Mouse (Mus musculus): Measurements from ENCODE around the gene Hmgcs1. TPM values are rescaled to one million over a fixed set of nuclear protein-coding genes. Genes with fewer than 3 reads are reported as not detected.
"Not testable (repeated sequence)": the region's sequence is repeated elsewhere in the genome, so short reads cannot be mapped to it uniquely, and the experiment has no call there.

Gene Hmgcs1
- polyA plus RNA-seq, 1 experiment from 2014 or later, result 516 TPM

GRCm38 (mm10) chr13:119695676-119696075 lies 5.5 kb downstream of the Hmgcs1 start:
- no peak overlapping the region for H3K4me3 ChIP-seq (ENCODE audit: low read depth, low read length)
- WGBS, result 75% methylated on average over 4 of the region's 4 CpGs

GRCm38 (mm10) chr13:119696496-119696895 lies 6.3 kb downstream of the Hmgcs1 start:
- no peaks in the 10 kb centered on the region for H3K27me3 ChIP-seq (ENCODE audit: control insufficient read depth, insufficient read depth, low read length)
- H3K9me3 ChIP-seq (ENCODE audit: control insufficient read depth, low read length), result no peaks in the 10 kb centered on the region
- peaks cover 12% of the 10 kb centered on the region for H3K36me3 ChIP-seq (ENCODE audit: control insufficient read depth, insufficient read depth, low read length)
- H3K27ac ChIP-seq (ENCODE audit: low read depth, low read length), result no peak overlapping the region
- no peak overlapping the region for H3K4me3 ChIP-seq (ENCODE audit: low read depth, low read length)
- H3K4me2 ChIP-seq, result no peak overlapping the region
- DNase-seq (ENCODE audit: low spot score, missing footprints) (no peak), ATAC-seq (ENCODE audit: low FRiP score) (no peak)
- WGBS, result 64% methylated on average over 1 of the region's 1 CpGs
- peaks cover 18% of the 10 kb centered on the region for H3K4me1 ChIP-seq (ENCODE audit: control insufficient read depth, insufficient read depth, low read length)
- H3K9ac ChIP-seq (ENCODE audit: low read length), result no peak overlapping the region

More at GRCm38 (mm10) chr13:119695676-119696075, 5.5 kb downstream of the Hmgcs1 start:
- 0 out of 2 replicates have a peak overlapping the region, but pooled peaks have one; percentile 4 for H3K4me2 ChIP-seq
- H3K9me3 ChIP-seq (ENCODE audit: control insufficient read depth, low read length), result no peaks in the 10 kb centered on the region
- no peaks in the 10 kb centered on the region for H3K27me3 ChIP-seq (ENCODE audit: control insufficient read depth, insufficient read depth, low read length)
- H3K4me1 ChIP-seq (ENCODE audit: control insufficient read depth, insufficient read depth, low read length), result peaks cover 18% of the 10 kb centered on the region
- H3K36me3 ChIP-seq (ENCODE audit: control insufficient read depth, insufficient read depth, low read length), result peaks cover 8% of the 10 kb centered on the region
- no peak overlapping the region for H3K27ac ChIP-seq (ENCODE audit: low read depth, low read length)
- ATAC-seq (ENCODE audit: low FRiP score), result no peak
- DNase-seq (ENCODE audit: low spot score, missing footprints), result no peak
- H3K9ac ChIP-seq (ENCODE audit: low read length), result no peak overlapping the region

- no peak overlapping the region for H3K4me3 ChIP-seq (ENCODE audit: low read depth, low read length)
- H3K4me1 ChIP-seq (ENCODE audit: control insufficient read depth, insufficient read depth, low read length), result peaks cover 9% of the 10 kb centered on the region
- WGBS, result 94% methylated on average over 4 of the region's 4 CpGs
- DNase-seq (ENCODE audit: low spot score, missing footprints), result no peak
- no peak for ATAC-seq (ENCODE audit: low FRiP score)
- H3K9me3 ChIP-seq (ENCODE audit: control insufficient read depth, low read length), result no peaks in the 10 kb centered on the region
- H3K4me2 ChIP-seq, result no peak overlapping the region
- H3K27ac ChIP-seq (ENCODE audit: low read depth, low read length), result no peak overlapping the region
- peaks cover 18% of the 10 kb centered on the region for H3K36me3 ChIP-seq (ENCODE audit: control insufficient read depth, insufficient read depth, low read length)
- no peaks in the 10 kb centered on the region for H3K27me3 ChIP-seq (ENCODE audit: control insufficient read depth, insufficient read depth, low read length)
- no peak overlapping the region for H3K9ac ChIP-seq (ENCODE audit: low read length)
Measured at GRCm38 (mm10) chr13:119698436-119698835, 8.3 kb downstream of the Hmgcs1 start.

GRCm38 (mm10) chr13:119704280-119704679 lies 14.1 kb downstream of the Hmgcs1 start:
- Histone ChIP-seq H3K9ac (ENCODE audit: low read length) (no peak overlapping the region), H3K4me1 (ENCODE audit: control insufficient read depth, insufficient read depth, low read length) (no peaks in the 10 kb centered on the region), H3K27me3 (ENCODE audit: control insufficient read depth, insufficient read depth, low read length) (no peaks in the 10 kb centered on the region), H3K4me3 (ENCODE audit: low read depth, low read length) (no peak overlapping the region), H3K9me3 (ENCODE audit: control insufficient read depth, low read length) (no peaks in the 10 kb centered on the region), H3K27ac (ENCODE audit: low read depth, low read length) (no peak overlapping the region), H3K4me2 (no peak overlapping the region), H3K36me3 (ENCODE audit: control insufficient read depth, insufficient read depth, low read length) (peaks cover 42% of the 10 kb centered on the region)
- ATAC-seq (ENCODE audit: low FRiP score) (no peak), DNase-seq (ENCODE audit: low spot score, missing footprints) (no peak)
- WGBS, result 92% methylated on average over 7 of the region's 7 CpGs

GRCm38 (mm10) chr13:119706278-119706880 lies 16.2 kb downstream of the Hmgcs1 start:
- H3K27ac ChIP-seq (ENCODE audit: low read depth, low read length); H3K27me3 ChIP-seq (ENCODE audit: control insufficient read depth, insufficient read depth, low read length); H3K9ac ChIP-seq (ENCODE audit: low read length); H3K4me2 ChIP-seq; H3K4me3 ChIP-seq (ENCODE audit: low read depth, low read length); DNase-seq (ENCODE audit: low spot score, missing footprints); H3K9me3 ChIP-seq (ENCODE audit: control insufficient read depth, low read length); H3K4me1 ChIP-seq (ENCODE audit: control insufficient read depth, insufficient read depth, low read length); ATAC-seq (ENCODE audit: low FRiP score): not testable (repeated sequence)
- WGBS, result 85% methylated on average over 7 of the region's 8 CpGs
- H3K36me3 ChIP-seq (ENCODE audit: control insufficient read depth, insufficient read depth, low read length), result peaks cover 41% of the 10 kb centered on the region

- Histone ChIP-seq H3K27ac (ENCODE audit: low read depth, low read length) (no peak overlapping the region), H3K4me2 (no peak overlapping the region), H3K27me3 (ENCODE audit: control insufficient read depth, insufficient read depth, low read length) (no peaks in the 10 kb centered on the region), H3K4me3 (ENCODE audit: low read depth, low read length) (no peak overlapping the region), H3K36me3 (ENCODE audit: control insufficient read depth, insufficient read depth, low read length) (peaks cover 41% of the 10 kb centered on the region), H3K9ac (ENCODE audit: low read length) (no peak overlapping the region), H3K9me3 (ENCODE audit: control insufficient read depth, low read length) (no peaks in the 10 kb centered on the region), H3K4me1 (ENCODE audit: control insufficient read depth, insufficient read depth, low read length) (no peaks in the 10 kb centered on the region)
- no peak for ATAC-seq (ENCODE audit: low FRiP score)
- WGBS, result 83% methylated on average over 7 of the region's 7 CpGs
- no peak for DNase-seq (ENCODE audit: low spot score, missing footprints)
Measured at GRCm38 (mm10) chr13:119706953-119707352, 16.8 kb downstream of the Hmgcs1 start.

- H3K36me3 ChIP-seq (ENCODE audit: control insufficient read depth, insufficient read depth, low read length), result peaks cover 39% of the 10 kb centered on the region
- DNase-seq (ENCODE audit: low spot score, missing footprints) (no peak), ATAC-seq (ENCODE audit: low FRiP score) (no peak)
- H3K4me1 ChIP-seq (ENCODE audit: control insufficient read depth, insufficient read depth, low read length), result no peaks in the 10 kb centered on the region
- WGBS, result 92% methylated on average over 6 of the region's 6 CpGs
- no peak overlapping the region for H3K27ac ChIP-seq (ENCODE audit: low read depth, low read length)
- H3K4me2 ChIP-seq, result no peak overlapping the region
- no peaks in the 10 kb centered on the region for H3K9me3 ChIP-seq (ENCODE audit: control insufficient read depth, low read length)
- H3K27me3 ChIP-seq (ENCODE audit: control insufficient read depth, insufficient read depth, low read length), result no peaks in the 10 kb centered on the region
- H3K9ac ChIP-seq (ENCODE audit: low read length), result no peak overlapping the region
- H3K4me3 ChIP-seq (ENCODE audit: low read depth, low read length), result no peak overlapping the region
Measured at GRCm38 (mm10) chr13:119707906-119708305, 17.7 kb downstream of the Hmgcs1 start.

GRCm38 (mm10) chr13:119708941-119709340 lies 18.8 kb downstream of the Hmgcs1 start:
- ATAC-seq (ENCODE audit: low FRiP score) (no peak), DNase-seq (ENCODE audit: low spot score, missing footprints) (no peak)
- Histone ChIP-seq H3K4me2 (no peak overlapping the region), H3K9ac (ENCODE audit: low read length) (no peak overlapping the region), H3K9me3 (ENCODE audit: control insufficient read depth, low read length) (no peaks in the 10 kb centered on the region), H3K4me1 (ENCODE audit: control insufficient read depth, insufficient read depth, low read length) (no peaks in the 10 kb centered on the region), H3K27me3 (ENCODE audit: control insufficient read depth, insufficient read depth, low read length) (no peaks in the 10 kb centered on the region), H3K27ac (ENCODE audit: low read depth, low read length) (no peak overlapping the region), H3K36me3 (ENCODE audit: control insufficient read depth, insufficient read depth, low read length) (peaks cover 33% of the 10 kb centered on the region), H3K4me3 (ENCODE audit: low read depth, low read length) (no peak overlapping the region)
- WGBS, result 91% methylated on average over 5 of the region's 5 CpGs

- H3K4me2 ChIP-seq, result no peak overlapping the region
- DNase-seq (ENCODE audit: low spot score, missing footprints), result no peak
- WGBS, result 92% methylated on average over 8 of the region's 8 CpGs
- H3K4me1 ChIP-seq (ENCODE audit: control insufficient read depth, insufficient read depth, low read length), result no peaks in the 10 kb centered on the region
- peak; percentile 28; the same call in 1 of the 2 replicates for ATAC-seq (ENCODE audit: low FRiP score)
- H3K9ac ChIP-seq (ENCODE audit: low read length), result no peak overlapping the region
- no peak overlapping the region for H3K4me3 ChIP-seq (ENCODE audit: low read depth, low read length)
- H3K27me3 ChIP-seq (ENCODE audit: control insufficient read depth, insufficient read depth, low read length), result no peaks in the 10 kb centered on the region
- peaks cover 28% of the 10 kb centered on the region for H3K36me3 ChIP-seq (ENCODE audit: control insufficient read depth, insufficient read depth, low read length)
- no peaks in the 10 kb centered on the region for H3K9me3 ChIP-seq (ENCODE audit: control insufficient read depth, low read length)
- no peak overlapping the region for H3K27ac ChIP-seq (ENCODE audit: low read depth, low read length)
Measured at GRCm38 (mm10) chr13:119709388-119710267, 19.4 kb downstream of the Hmgcs1 start.

All from midbrain, embryonic 11.5 days (tissue).